Mouse (Mus musculus) mouse trophoblast stem cell (cell line): ENCODE data around the gene Tmem212.

ENCODE experiments used
- in situ Hi-C, 2 experiments: fragments of 300-500 bp; cut with MseI, MboI; formaldehyde crosslinking; loops; 2 replicates in 1 of 2; 3 replicates in 1 of 2; pipeline ENCODE4 v1.15.1; 2025

The Tmem212 gene

DNA sequence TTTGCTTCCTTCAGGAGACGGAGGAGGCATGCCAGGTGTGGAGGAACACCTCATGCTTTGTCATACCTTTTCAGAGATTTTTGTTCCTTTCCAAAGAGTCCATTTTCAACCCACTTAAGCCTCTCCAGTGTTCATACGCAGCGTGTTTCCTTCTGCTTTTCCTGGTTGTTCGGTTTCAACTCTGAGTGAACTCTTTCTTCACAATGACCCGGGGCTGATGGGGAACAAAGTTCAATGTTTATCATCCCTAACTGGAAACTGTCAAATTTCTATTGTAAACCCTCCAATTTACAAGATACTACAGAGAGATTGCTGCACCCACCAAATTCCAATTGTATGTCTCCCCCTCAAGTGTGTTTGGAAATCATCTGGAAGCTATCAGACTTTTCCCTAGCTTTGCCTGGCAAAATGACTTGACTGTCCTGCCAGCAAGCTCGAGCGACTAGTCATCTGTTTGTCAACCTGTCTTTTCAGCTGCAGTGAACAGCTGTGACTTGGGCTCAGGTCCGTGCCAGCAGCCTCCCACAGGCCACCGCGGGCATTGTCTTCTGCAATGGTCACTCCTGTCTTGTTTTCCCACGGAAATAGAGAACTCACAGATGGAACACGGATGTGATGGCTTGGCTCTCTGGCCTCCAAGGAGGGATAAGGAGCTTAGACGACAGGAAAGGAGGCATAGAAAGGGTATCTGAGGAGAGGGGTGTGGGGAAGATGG, 3.0 kb upstream of the Tmem212 start:
- in situ Hi-C loops: no loop called here

GRCm38 (mm10) chr3:27898178-27898577, 2.0 kb upstream of the Tmem212 start:
- in situ Hi-C loops: no loop called here

DNA sequence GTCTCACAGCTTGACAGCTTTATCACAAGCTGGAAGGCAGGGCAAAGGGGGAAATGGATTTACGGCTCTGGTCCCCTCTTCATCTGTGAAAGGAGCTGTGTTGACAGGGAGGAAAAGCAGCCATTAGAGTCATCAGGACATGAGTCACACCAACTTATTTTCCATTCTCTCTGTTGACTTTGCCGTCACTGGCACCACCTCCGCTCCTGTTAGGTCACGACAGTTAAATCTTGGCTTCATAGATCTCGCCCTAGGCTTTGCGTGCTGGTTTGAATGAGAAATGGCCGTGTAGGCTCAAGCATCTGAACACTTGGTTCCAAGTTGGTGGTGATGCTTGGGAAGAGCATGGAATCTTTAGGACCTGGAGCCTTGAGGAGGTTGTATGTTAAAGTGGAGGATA, 9.6 kb downstream of the Tmem212 start:
- in situ Hi-C loops: no loop called here

GRCm38 (mm10) chr3:27885585-27885984, 10.6 kb downstream of the Tmem212 start:
- in situ Hi-C loops: no loop called here

GRCm38 (mm10) chr3:27881897-27882835, 14.0 kb downstream of the Tmem212 start:
- in situ Hi-C loops: no loop called here

DNA sequence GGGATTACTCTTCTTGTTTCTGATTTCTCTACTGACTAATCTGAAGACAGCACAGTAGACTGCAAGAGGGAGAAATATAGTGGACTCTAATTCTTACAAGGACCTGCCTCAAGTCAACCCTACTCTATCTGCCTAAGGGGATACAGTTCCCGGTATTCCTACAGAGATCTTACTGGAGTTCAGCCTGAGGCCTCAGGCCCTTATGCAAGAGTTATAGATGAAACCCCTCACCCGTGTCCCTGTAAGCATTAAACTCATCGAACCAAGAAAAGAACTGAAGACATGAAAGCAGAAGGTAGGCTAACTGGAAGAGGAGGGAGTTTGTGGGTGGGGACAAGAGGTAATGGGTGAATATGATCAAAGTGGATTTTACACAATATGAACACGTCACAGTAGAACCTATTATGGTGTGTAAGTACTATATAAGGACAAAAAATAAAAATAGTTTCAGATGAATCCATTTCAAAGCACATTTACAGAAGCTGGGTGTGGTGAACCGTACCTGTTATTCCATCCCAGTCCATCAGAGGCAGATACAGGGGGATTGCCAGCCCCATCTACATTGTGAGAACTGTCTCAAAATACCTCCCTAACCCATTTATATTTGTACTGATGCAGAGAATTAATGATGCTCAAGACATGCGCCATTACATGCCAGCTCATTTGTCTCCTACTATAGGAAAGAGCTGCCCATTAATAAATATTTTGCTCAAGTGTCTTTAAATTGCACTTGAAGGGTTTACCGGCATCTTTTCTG, 17.1 kb downstream of the Tmem212 start:
- in situ Hi-C loops: no loop called here

GRCm38 (mm10) chr3:27873268-27874073, 22.7 kb downstream of the Tmem212 start:
- in situ Hi-C loops: no loop called here

- in situ Hi-C loops: no loop called here
Measured at GRCm38 (mm10) chr3:27872429-27872828, 23.7 kb downstream of the Tmem212 start.

DNA sequence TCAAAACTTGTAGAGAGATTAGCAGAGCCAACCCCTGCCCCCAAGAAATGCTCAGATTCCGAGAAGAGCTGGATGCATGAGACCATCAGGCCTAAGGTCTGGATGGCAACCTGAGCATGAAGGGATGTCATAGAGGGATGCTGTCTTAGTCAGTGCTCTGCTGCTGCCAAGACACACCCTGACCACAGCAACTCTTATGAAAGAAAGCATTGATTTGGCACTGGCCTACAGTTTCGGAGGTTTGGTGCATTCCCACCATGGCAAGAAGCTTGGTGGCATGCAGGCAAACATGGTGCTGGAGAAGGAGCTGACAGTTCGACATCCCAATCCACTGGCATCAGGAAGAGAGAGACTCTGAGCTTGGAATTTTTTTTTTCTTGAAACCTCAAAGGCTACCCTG, 24.3 kb downstream of the Tmem212 start:
- in situ Hi-C loops: no loop called here

GRCm38 (mm10) chr3:27871371-27871770, 24.8 kb downstream of the Tmem212 start:
- in situ Hi-C loops: no loop called here

DNA sequence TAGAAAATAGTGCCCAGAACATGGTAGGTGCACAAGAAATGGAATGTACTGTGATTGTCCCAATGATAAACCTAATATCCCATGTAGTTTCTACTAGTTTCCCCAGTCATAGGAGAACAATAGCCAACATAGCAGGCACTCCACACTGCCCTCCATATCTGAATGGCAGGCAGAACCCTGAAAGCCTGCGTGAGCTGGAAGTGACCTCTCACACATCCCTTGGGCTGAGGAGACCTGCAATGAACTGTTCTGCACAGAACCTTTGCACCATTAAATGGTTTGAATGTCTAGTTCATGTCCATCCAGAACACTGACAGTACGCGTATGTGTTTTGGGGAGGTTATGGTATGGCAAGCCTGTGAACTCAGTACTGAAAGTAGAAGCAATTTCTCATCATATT, 27.5 kb downstream of the Tmem212 start:
- in situ Hi-C loops: no loop called here

GRCm38 (mm10) chr3:27867731-27868130, 28.4 kb downstream of the Tmem212 start:
- in situ Hi-C loops: no loop called here

DNA sequence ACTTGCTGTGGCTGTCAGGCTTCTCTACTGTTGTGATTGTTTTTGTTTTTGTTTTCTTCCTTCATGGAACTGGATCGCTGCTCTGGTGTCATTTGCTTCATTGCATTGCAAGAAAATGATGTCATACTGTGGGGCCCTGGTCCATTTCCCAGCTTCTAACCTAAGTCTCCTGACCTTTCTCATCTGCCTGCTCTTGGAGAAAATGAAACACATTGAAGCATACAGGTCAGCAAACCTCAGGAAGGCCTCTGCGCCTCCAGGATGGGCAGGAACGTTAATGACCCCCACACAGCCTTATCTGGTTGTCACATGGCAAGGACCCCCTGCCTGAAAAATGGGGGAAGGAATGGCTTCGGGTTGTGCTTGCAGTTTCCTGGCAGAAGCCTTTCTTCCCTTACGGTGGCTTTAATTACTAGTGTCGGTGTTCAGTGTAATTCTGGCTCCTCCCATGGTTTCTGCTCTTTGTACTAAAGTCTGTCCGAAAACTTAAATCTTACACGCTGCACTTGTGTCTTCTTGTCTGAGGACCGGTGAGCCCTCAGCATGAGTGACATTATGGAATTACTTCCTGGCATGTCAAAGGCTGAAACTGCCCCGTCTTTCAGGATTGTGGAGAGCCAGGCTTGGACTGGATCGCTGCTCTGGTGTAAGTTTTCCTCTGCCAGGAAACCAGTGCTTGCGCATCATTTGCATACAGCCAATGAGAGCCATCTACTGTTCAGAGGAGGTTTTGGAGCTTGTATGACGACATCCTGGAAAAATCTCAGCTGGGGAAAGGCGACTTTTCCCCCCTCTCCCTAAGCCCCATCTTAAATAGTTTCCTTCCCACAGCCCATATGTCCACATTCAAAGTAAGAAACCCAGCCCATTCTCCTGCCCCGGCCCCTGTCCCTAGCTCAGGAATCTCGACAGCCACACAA, 33.1 kb downstream of the Tmem212 start:
- in situ Hi-C loops: no loop called here

DNA sequence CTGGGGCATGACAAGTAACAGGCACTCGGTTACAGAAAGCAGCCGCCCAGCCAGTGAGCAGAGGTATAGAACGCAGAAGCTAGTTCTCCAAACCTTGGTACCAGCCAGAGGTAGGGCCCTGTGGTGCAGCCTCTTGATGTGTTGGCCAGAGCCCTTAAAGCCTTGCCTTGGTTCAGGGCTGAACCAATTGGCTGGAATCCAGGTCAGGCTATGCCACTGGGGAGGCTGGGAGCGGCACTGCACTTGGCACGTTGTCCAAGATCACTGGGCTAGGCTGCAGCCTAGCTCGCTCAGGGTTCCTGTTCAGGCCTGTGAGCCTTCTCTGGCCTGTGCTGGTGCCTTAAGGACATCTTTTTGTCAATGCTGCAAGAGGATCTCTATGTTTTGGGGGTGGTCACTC, 34.6 kb downstream of the Tmem212 start:
- in situ Hi-C loops: no loop called here

GRCm38 (mm10) chr3:27861086-27861485, 35.1 kb downstream of the Tmem212 start:
- in situ Hi-C loops: no loop called here

- in situ Hi-C loops: no loop called here
Measured at GRCm38 (mm10) chr3:27859161-27859561, 37.0 kb downstream of the Tmem212 start.

- in situ Hi-C loops: no loop called here
Measured at GRCm38 (mm10) chr3:27858441-27859115, 37.6 kb downstream of the Tmem212 start.

DNA sequence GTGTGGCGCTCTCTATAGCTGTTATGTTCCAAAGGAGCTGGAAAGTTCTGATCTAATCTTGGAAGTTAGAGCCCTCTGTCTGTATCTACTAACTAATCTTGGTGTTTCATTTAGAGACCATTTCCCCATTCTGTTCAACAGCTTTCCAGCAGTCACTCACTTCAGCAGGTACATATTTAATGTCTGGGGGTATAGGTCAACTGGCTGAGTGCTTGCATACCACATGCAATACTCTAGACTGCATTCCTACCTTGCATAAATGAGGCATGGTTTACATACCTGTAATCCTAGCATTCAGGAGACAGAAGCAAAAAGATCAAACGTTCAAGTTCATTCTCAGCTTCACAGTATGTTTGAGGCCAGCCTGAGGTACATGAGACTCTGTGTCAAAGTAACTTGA, 39.9 kb downstream of the Tmem212 start:
- in situ Hi-C loops: no loop called here

- in situ Hi-C loops: no loop called here
Measured at GRCm38 (mm10) chr3:27854431-27855180, 41.6 kb downstream of the Tmem212 start.
